In the genomic region with DNA sequence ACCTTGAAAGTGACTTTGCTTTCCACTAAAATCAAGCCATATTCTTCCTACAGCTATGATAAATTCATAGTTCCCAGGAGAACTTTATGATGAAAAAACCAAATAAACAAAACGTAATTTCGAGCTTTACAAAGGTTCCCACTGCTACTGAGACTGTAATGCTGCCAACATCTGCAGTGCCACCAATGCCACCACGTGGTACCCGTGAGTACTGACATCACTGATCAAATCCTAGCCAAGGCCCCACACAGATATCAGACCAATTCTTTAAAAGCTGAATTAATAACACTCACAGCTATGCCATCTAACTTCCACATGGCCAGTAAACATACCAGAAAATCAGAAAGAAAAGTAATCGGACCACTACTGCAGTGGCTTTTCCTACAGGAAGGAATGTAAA, we compare ENCODE assay signal across 12 mouse cellular contexts. TPM values are rescaled to one million over a fixed set of nuclear protein-coding genes. Genes with fewer than 3 reads are reported as not detected.
A peak's percentile ranks its signal among the peaks of the same experiment; 100 is the strongest.
DNase-seq lines count a peak whose midpoint lies in the region; ATAC-seq and TF ChIP-seq lines count a peak whose summit lies in the region.
"Had no signal": no experiment of that assay in that cellular context is flagged by ENCODE, and none has a peak within 500 bp of the region (broad histone marks: within the 10 kb centered on the region; RNA-seq: fewer than 3 reads in every experiment).

No protein-coding gene starts in this region.

- H3K4me1 ChIP-seq in forebrain, embryonic 14.5 days (ENCODE audit: control insufficient read depth, insufficient read depth, low read length): no peaks in the 10 kb centered on the region
- H3K4me1 ChIP-seq in forebrain, embryonic 10.5 days: no peaks in the 10 kb centered on the region
- no peaks in the 10 kb centered on the region for H3K4me1 ChIP-seq in stomach, postnatal 0 days (replicated peaks; ENCODE audit: control insufficient read depth, insufficient read depth)
- H3K4me1 ChIP-seq: liver, embryonic 15.5 days; midbrain, embryonic 10.5 days had no signal

- 79% methylated on average over 5 of the region's 5 CpGs for WGBS in forebrain, embryonic 14.5 days
- 88% methylated on average over 5 of the region's 5 CpGs for WGBS in forebrain, embryonic 10.5 days
- 81% methylated on average over 5 of the region's 5 CpGs for WGBS in stomach, postnatal 0 days

- TF ChIP-seq EP300 in stomach, postnatal 0 days (optimal IDR thresholded peaks at IDR 0.05): no peak

- no peak for ATAC-seq in forebrain, embryonic 14.5 days
- no peak for ATAC-seq in stomach, postnatal 0 days (ENCODE audit: low FRiP score, low TSS enrichment)

- no peaks in the 10 kb centered on the region for H3K9me3 ChIP-seq in forebrain, embryonic 14.5 days (replicated peaks; ENCODE audit: control insufficient read depth, low read length)
- H3K9me3 ChIP-seq in forebrain, embryonic 10.5 days: peaks cover 1% of the 10 kb centered on the region
- no peaks in the 10 kb centered on the region for H3K9me3 ChIP-seq in stomach, postnatal 0 days (ENCODE audit: control insufficient read depth, low read length)
- H3K9me3 ChIP-seq: G1E; liver, embryonic 15.5 days; midbrain, embryonic 10.5 days had no signal

- peak; percentile 10 for DNase-seq in forebrain, embryonic 14.5 days (ENCODE audit: low spot score)
- no peak for DNase-seq in forebrain, embryonic 10.5 days (ENCODE audit: extremely low spot score, low spot score)
- peak; percentile 5 for DNase-seq in layer of hippocampus, adult 9-10 months (ENCODE audit: low spot score)
- DNase-seq in layer of hippocampus, adult 9-11 months: no peak
- peak; percentile 16 for DNase-seq in ovary, postnatal 36 days (ENCODE audit: low spot score)
- DNase-seq in ovary, postnatal 14 days (ENCODE audit: low spot score): no peak
- no peak for DNase-seq in stomach, postnatal 0 days (ENCODE audit: low spot score)
- DNase-seq: right cerebral cortex, adult 18-20 months; thymus, postnatal 14 days had no signal

- no peak overlapping the region for H3K4me3 ChIP-seq in forebrain, embryonic 14.5 days (ENCODE audit: low read depth, low read length)
- no peak overlapping the region for H3K4me3 ChIP-seq in forebrain, embryonic 10.5 days
- no peak overlapping the region for H3K4me3 ChIP-seq in stomach, postnatal 0 days (ENCODE audit: low read depth, low read length)
- H3K4me3 ChIP-seq: liver, embryonic 15.5 days; midbrain, embryonic 10.5 days had no signal

- no peak overlapping the region for H3K27ac ChIP-seq in forebrain, embryonic 14.5 days (ENCODE audit: low read depth, low read length)
- H3K27ac ChIP-seq in forebrain, embryonic 10.5 days: no peak overlapping the region
- H3K27ac ChIP-seq in stomach, postnatal 0 days (replicated peaks): no peak overlapping the region
- H3K27ac ChIP-seq: liver, embryonic 15.5 days; midbrain, embryonic 10.5 days had no signal

- peak; percentile 46 for TF ChIP-seq CTCF in stomach, postnatal 0 days (IDR thresholded peaks at IDR 0.05; ENCODE audit: low read depth)

- H3K4me2 ChIP-seq in forebrain, embryonic 14.5 days (ENCODE audit: low read length): no peak overlapping the region
- H3K4me2 ChIP-seq in stomach, postnatal 0 days (replicated peaks; ENCODE audit: low read depth): no peak overlapping the region
- H3K4me2 ChIP-seq: liver, embryonic 15.5 days had no signal

- no peak overlapping the region for H3K9ac ChIP-seq in forebrain, embryonic 14.5 days (ENCODE audit: low read length)
- no peak overlapping the region for H3K9ac ChIP-seq in stomach, postnatal 0 days (ENCODE audit: low read length)
- H3K9ac ChIP-seq: liver, embryonic 15.5 days had no signal

- H3K27me3 ChIP-seq in forebrain, embryonic 14.5 days (replicated peaks; ENCODE audit: control insufficient read depth, insufficient read depth, low read length): no peaks in the 10 kb centered on the region
- no peaks in the 10 kb centered on the region for H3K27me3 ChIP-seq in forebrain, embryonic 10.5 days (ENCODE audit: poor library complexity, severe bottlenecking)
- H3K27me3 ChIP-seq in stomach, postnatal 0 days (ENCODE audit: control insufficient read depth, insufficient read depth, low read length): no peaks in the 10 kb centered on the region
- H3K27me3 ChIP-seq: liver, embryonic 15.5 days had no signal

- peaks cover 8% of the 10 kb centered on the region; the same call in 1 of the 2 replicates for H3K36me3 ChIP-seq in forebrain, embryonic 14.5 days (ENCODE audit: control insufficient read depth, insufficient read depth, low read length)
- H3K36me3 ChIP-seq in forebrain, embryonic 10.5 days (replicated peaks): peaks cover 89% of the 10 kb centered on the region
- peaks cover 2% of the 10 kb centered on the region; the same call in 1 of the 2 replicates for H3K36me3 ChIP-seq in stomach, postnatal 0 days (ENCODE audit: control insufficient read depth, insufficient read depth, low read length)

RNA-seq across cellular contexts. Expression of gene Brca1, which starts 32.8 kb away (rescaled TPM):
- 7.9 and 8.1 TPM in 2 replicates for polyA plus RNA-seq in forebrain, embryonic 14.5 days (2014; fragmentation: Nextera tagmentation; extraction: Ambion mirVana)
- polyA plus RNA-seq in forebrain, embryonic 10.5 days (2016; fragmentation: Nextera tagmentation; extraction: Ambion mirVana): 26.2 and 27.4 TPM in 2 replicates
- 1.1 and 2.5 TPM in 2 replicates for polyA plus RNA-seq in stomach, postnatal 0 days (2015; fragmentation: Nextera tagmentation; extraction: Ambion mirVana)

RNA-seq across cellular contexts. Expression of gene Nbr1, which starts 33.0 kb away (rescaled TPM):
- 98.3 and 109 TPM in 2 replicates for polyA plus RNA-seq in forebrain, embryonic 14.5 days (2014; fragmentation: Nextera tagmentation; extraction: Ambion mirVana)
- polyA plus RNA-seq in forebrain, embryonic 10.5 days (2016; fragmentation: Nextera tagmentation; extraction: Ambion mirVana): 61.7 and 69.9 TPM in 2 replicates
- polyA plus RNA-seq in stomach, postnatal 0 days (2015; fragmentation: Nextera tagmentation; extraction: Ambion mirVana): 34.5 TPM in 2 replicates

RNA-seq across cellular contexts. Expression of gene Vat1, which starts 52.9 kb away (rescaled TPM):
- 77.5 and 85.7 TPM in 2 replicates for polyA plus RNA-seq in forebrain, embryonic 14.5 days (2014; fragmentation: Nextera tagmentation; extraction: Ambion mirVana)
- polyA plus RNA-seq in forebrain, embryonic 10.5 days (2016; fragmentation: Nextera tagmentation; extraction: Ambion mirVana): 24.9 and 28.5 TPM in 2 replicates
- polyA plus RNA-seq in stomach, postnatal 0 days (2015; fragmentation: Nextera tagmentation; extraction: Ambion mirVana): 63.4 and 71.1 TPM in 2 replicates

RNA-seq across cellular contexts. Expression of gene Rnd2, which starts 54.1 kb away (rescaled TPM):
- polyA plus RNA-seq in forebrain, embryonic 14.5 days (2014; fragmentation: Nextera tagmentation; extraction: Ambion mirVana): 98.7 and 131 TPM in 2 replicates
- 28.1 and 36.9 TPM in 2 replicates for polyA plus RNA-seq in forebrain, embryonic 10.5 days (2016; fragmentation: Nextera tagmentation; extraction: Ambion mirVana)
- polyA plus RNA-seq in stomach, postnatal 0 days (2015; fragmentation: Nextera tagmentation; extraction: Ambion mirVana): 15.3 and 16.1 TPM in 2 replicates

Comparison
In these comparisons a context has a peak if more than half of its experiments do, and no peak if none do; other contexts are left out.
1. DNase-seq: peak in forebrain, embryonic 14.5 days (single experiment), layer of hippocampus, adult 9-10 months (single experiment) and ovary, postnatal 36 days (single experiment); none in forebrain, embryonic 10.5 days (single experiment), layer of hippocampus, adult 9-11 months (single experiment), ovary, postnatal 14 days (single experiment) and stomach, postnatal 0 days (single experiment).